Mouse (Mus musculus) heart, embryonic 16.5 days (tissue): Measurements from ENCODE around the gene Cdc25b. TPM values are rescaled to one million over a fixed set of nuclear protein-coding genes. Genes with fewer than 3 reads are reported as not detected.
A peak's percentile ranks its signal among the peaks of the same experiment; 100 is the strongest.

ENCODE experiments used
- ATAC-seq: fragments of 200-750 bp; cut with Nextera tagmentation; replicated peaks from 2 replicates; pipeline ENCODE4 v1.8.0; 2017; ENCODE audit warnings: moderate number of reproducible peaks; ENCODE audit not compliant: insufficient read depth, low FRiP score; ENCODE audit errors: extremely low read depth
- H3K27ac ChIP-seq: fragments of 300-500 bp; sonication (generic); 2 replicates; pipeline ENCODE4 v1.5.1; 2014; ENCODE audit warnings: mild to moderate bottlenecking, low read length, control low read depth, moderate library complexity
- H3K27me3 ChIP-seq: fragments of 300-500 bp; sonication (generic); 2 replicates; pipeline ENCODE4 v1.6.1; 2014; ENCODE audit warnings: low read length, mixed read lengths; ENCODE audit not compliant: control insufficient read depth, insufficient read depth
- H3K36me3 ChIP-seq: fragments of 300-500 bp; sonication (generic); 2 replicates; pipeline ENCODE4 v1.6.1; 2014; ENCODE audit not compliant: control insufficient read depth, insufficient read depth
- H3K4me1 ChIP-seq: fragments of 300-500 bp; sonication (generic); 2 replicates; pipeline ENCODE4 v1.6.1; 2014; ENCODE audit warnings: low read length, mixed read lengths; ENCODE audit not compliant: control insufficient read depth, insufficient read depth
- H3K4me2 ChIP-seq: fragments of 300-500 bp; sonication (generic); 2 replicates; pipeline ENCODE4 v1.6.1; 2014; ENCODE audit warnings: low read depth, mild to moderate bottlenecking, control low read depth, low read length
- H3K4me3 ChIP-seq: fragments of 300-500 bp; sonication (generic); 2 replicates; pipeline ENCODE4 v1.5.1; 2014; ENCODE audit warnings: mild to moderate bottlenecking, control low read depth, low read length
- H3K9ac ChIP-seq: fragments of 300-500 bp; sonication (generic); 2 replicates; pipeline ENCODE4 v1.6.1; 2014; ENCODE audit warnings: low read length, control low read depth
- H3K9me3 ChIP-seq: fragments of 300-500 bp; sonication (generic); replicated peaks from 2 replicates; pipeline ENCODE4 v1.6.1; 2016; ENCODE audit warnings: low read length; ENCODE audit not compliant: control insufficient read depth
- WGBS: fragments of 180-500 bp; shearing (Covaris S2); extraction: QIAGEN DNeasy Blood & Tissue Kit; methylation state at CpG from one replicate; pipeline ENCODE4 v1.1.7; 2014; 5-methylcytosine and 5-hydroxymethylcytosine counted together
- polyA plus RNA-seq: library from polyadenylated mRNA; unstranded; fragments of >200 nt; fragmentation: Nextera tagmentation; extraction: Ambion mirVana; gene quantifications from 2 replicates; pipeline ENCODE4 v1.2.1, GENCODE M21; 2015

Gene Cdc25b
- polyA plus RNA-seq, 1 experiment from 2014 or later = 55.8 TPM

DNA sequence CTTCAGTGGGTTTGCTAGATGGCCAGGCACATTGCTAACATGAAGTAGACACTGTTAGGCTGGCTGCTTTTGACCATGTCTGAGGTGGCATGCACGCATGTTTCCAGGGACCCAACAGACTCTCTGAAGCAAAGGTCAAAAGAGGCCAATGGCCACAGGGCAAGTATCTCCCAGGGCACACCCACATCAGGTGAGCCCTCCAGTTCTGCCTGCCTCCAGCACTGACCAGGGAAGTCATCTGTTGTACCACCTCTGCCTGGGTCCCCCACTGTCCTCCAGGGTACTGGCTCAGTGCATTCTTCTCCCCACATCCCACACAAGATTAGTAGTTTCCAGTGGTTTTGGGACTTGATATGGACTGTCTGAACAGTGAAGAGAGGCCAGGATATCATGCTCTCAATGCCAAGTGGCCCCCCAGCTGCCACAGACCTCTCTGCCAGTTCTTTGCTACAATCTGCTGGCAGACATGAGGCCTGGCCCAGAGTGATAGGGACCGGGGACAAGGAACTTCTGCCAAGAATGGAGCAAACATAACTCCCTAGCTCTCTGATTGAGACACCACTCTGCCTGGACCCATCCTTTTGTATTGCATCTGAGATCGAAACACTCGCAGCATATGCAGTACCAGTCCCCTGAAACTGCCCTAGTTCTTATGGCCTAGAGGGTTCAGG, 22.5 kb downstream of the Cdc25b start:
- H3K36me3 ChIP-seq = peaks cover 7% of the 10 kb centered on the region
- H3K4me2 ChIP-seq = peak overlapping the region; percentile 67
- H3K9ac ChIP-seq = peak overlapping the region; percentile 85
- no peak for ATAC-seq
- peak overlapping the region; percentile 71 for H3K4me3 ChIP-seq
- H3K4me1 ChIP-seq = peaks cover 26% of the 10 kb centered on the region
- no peaks in the 10 kb centered on the region for H3K27me3 ChIP-seq
- 69% methylated on average over 4 of the region's 4 CpGs for WGBS
- no peaks in the 10 kb centered on the region for H3K9me3 ChIP-seq
- peak overlapping the region; percentile 95 for H3K27ac ChIP-seq

GRCm38 (mm10) chr2:131209969-131210792, 23.4 kb downstream of the Cdc25b start:
- Histone ChIP-seq H3K9ac (peak overlapping the region; percentile 85), H3K4me2 (peak overlapping the region; percentile 71), H3K4me1 (peaks cover 17% of the 10 kb centered on the region), H3K4me3 (peak overlapping the region; percentile 71), H3K36me3 (peaks cover 10% of the 10 kb centered on the region), H3K9me3 (no peaks in the 10 kb centered on the region), H3K27ac (peak overlapping the region; percentile 95), H3K27me3 (no peaks in the 10 kb centered on the region)
- WGBS = under 1% methylated on average over 50 of the region's 50 CpGs
- ATAC-seq = peak; percentile 96

DNA sequence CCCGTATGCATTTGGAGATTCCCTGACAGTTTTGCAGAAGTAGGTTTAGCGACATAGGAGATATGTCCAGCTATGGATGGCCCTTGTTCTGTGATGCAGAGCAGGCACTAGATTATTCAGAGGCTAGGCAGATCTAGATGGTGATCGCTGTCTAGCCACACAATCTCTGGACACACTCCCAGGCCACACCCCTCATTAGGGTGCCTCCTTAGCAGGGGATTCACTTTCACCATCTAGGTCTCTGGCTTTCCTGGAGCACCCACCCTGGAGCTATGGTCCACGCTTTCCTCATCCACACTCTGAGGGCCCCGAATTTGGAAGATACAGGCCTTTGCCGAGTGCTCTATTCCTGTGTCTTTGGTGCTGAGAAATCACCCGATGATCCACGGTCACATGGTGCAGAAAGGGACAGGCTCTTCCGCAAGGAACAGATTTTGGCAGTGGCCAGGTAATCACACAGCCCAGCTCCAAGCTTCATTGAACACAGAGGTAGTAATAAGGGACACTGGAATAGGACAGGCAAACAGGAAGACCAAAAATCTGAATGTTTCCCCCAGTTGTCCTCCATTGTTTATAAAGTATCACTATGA, 24.4 kb downstream of the Cdc25b start:
- WGBS = 49% methylated on average over 9 of the region's 9 CpGs
- no peaks in the 10 kb centered on the region for H3K9me3 ChIP-seq
- peaks cover 21% of the 10 kb centered on the region for H3K4me1 ChIP-seq
- no peak for ATAC-seq
- peaks cover 10% of the 10 kb centered on the region for H3K36me3 ChIP-seq
- H3K4me3 ChIP-seq = peak overlapping the region; percentile 71
- H3K27ac ChIP-seq = peak overlapping the region; percentile 95
- H3K4me2 ChIP-seq = peak overlapping the region; percentile 71
- no peaks in the 10 kb centered on the region for H3K27me3 ChIP-seq
- peak overlapping the region; percentile 85 for H3K9ac ChIP-seq

DNA sequence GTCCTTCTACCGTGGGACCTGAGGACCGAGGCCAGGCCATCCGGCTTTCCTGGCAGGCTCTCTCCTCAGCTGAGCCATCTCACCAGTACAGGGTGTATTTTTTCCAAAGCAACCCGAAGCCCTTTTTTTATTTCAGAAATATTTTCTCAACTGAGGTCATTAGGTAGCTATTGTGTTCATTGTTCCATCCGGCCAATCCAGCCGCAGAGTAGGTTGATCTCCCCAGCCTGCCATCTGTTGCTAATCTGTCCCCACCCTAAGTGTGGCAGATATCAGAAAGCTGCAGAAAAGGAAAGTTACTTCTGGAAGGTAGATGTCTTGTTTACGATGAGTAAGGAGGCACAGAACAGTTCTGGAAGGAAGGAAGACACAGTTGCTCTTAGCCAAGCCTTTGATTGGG, 27.0 kb downstream of the Cdc25b start:
- H3K27ac ChIP-seq = 0 out of 2 replicates have a peak overlapping the region, but pooled peaks have one; percentile 9
- no peak overlapping the region for H3K4me3 ChIP-seq
- no peak overlapping the region for H3K9ac ChIP-seq
- 71% methylated on average over 7 of the region's 7 CpGs for WGBS
- H3K9me3 ChIP-seq = no peaks in the 10 kb centered on the region
- H3K4me1 ChIP-seq = peaks cover 25% of the 10 kb centered on the region
- peaks cover 10% of the 10 kb centered on the region for H3K36me3 ChIP-seq
- H3K27me3 ChIP-seq = no peaks in the 10 kb centered on the region
- ATAC-seq = no peak
- H3K4me2 ChIP-seq = no peak overlapping the region

DNA sequence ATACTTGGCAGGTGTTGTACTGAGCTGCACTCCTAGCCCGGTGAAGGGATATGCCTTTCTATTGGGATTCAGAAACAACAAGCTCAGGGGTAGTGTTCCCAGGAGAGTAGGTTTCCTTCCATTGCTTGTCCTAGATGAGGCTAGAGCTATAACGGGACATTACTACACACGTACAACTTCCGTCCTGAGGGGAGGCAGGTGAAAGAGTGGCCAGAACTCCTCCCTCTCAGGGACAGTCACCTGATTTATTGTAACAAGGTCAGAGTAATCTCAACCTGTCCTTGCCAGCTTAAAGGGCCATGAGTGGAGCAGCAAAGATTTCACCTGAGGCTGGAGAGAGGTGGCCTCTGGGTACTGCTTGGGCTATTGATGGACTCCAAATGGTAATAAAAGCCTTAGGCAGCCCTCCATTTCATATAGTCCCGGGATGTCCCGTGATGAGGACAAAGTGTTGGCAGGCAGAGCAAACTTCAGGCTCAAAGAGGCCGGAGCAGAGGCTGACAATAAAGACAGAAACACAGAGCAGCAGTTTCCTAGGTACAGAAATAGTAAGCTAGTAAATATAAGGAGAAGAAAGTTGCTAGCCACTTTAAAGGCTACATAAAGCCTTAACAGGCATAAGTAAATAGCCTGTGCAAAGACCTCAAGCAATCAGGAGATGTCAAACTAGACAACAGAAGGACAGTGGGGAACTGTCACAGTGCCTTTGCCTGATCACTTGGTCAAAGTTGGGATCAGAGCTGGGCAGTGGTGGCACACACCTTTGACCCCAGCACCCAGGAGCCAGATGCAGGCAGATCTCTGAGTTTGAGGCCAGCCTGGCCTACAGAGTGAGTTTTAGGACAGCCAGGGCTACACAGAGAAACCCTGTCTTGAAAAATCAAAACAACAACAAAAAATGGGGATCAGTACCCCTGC, 29.5 kb downstream of the Cdc25b start:
- peak; percentile 26; the same call in 1 of the 2 replicates for ATAC-seq
- Histone ChIP-seq H3K36me3 (peaks cover 10% of the 10 kb centered on the region), H3K9ac (no peak overlapping the region), H3K9me3 (no peaks in the 10 kb centered on the region), H3K4me1 (peaks cover 17% of the 10 kb centered on the region), H3K27ac (peak overlapping the region; percentile 36), H3K4me2 (no peak overlapping the region), H3K27me3 (no peaks in the 10 kb centered on the region), H3K4me3 (no peak overlapping the region)
- 54% methylated on average over 7 of the region's 7 CpGs for WGBS

- Histone ChIP-seq H3K9ac (no peak overlapping the region), H3K4me3 (no peak overlapping the region), H3K27me3 (no peaks in the 10 kb centered on the region), H3K27ac (no peak overlapping the region), H3K36me3 (no peaks in the 10 kb centered on the region), H3K4me2 (no peak overlapping the region), H3K9me3 (no peaks in the 10 kb centered on the region), H3K4me1 (peaks cover 10% of the 10 kb centered on the region)
- 46% methylated on average over 4 of the region's 4 CpGs for WGBS
- no peak for ATAC-seq
Measured at GRCm38 (mm10) chr2:131220030-131220429, 33.3 kb downstream of the Cdc25b start.

DNA sequence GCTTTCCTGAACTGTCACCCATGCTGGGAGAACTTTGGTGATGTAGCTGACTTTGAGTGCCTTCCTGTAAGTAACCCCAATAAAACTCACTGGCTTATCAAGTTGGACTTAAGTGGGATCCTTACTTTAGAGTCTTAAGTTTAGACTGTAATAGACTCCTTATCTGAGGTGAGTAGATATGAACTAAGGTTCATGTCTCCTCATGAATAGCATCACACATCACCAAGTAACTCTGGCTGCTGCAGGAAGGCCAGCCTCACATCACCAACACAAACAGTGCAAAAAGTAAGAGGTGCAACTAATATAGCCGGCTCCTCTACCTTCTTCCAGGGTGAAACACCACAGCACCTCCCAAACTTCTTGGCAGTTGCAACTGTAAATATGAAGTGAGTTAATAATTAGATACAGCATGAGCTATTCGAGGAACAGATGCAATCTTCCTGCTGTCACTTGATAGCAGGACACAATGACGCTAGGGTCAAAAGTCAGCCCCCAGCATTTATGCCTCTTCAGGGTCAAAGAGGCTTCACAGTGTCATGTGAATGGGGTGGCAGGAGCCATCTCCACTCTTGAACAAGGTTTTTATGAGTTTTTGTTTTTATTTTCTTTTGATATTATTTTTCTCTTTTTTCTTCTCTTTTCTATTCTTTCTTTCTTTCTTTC, 35.2 kb downstream of the Cdc25b start:
- WGBS = 52% methylated on average over 3 of the region's 3 CpGs
- ATAC-seq = no peak
- Histone ChIP-seq H3K4me3 (no peak overlapping the region), H3K36me3 (no peaks in the 10 kb centered on the region), H3K27me3 (no peaks in the 10 kb centered on the region), H3K4me2 (no peak overlapping the region), H3K4me1 (no peaks in the 10 kb centered on the region), H3K27ac (no peak overlapping the region), H3K9me3 (no peaks in the 10 kb centered on the region), H3K9ac (no peak overlapping the region)

DNA sequence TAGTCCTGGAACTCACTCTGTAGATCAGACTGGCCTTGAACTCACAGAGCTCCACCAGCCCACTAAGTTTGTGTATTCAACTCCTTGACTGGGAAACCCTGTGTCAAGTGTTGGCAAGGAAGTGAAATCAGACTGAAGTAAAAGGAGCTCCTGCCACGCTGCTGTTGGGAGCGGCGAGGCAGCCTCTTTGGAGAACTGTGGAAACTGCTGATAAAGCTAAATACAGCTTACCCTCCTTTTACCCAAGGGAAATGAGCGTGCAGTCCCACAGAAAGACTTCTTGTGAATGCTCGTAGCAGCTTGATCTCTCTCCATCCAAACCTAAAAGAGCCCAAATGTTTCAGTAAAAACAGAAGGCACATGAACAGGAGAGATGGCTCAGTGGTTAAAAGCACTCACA, 35.8 kb downstream of the Cdc25b start:
- Histone ChIP-seq H3K4me2 (no peak overlapping the region), H3K27me3 (no peaks in the 10 kb centered on the region), H3K9ac (no peak overlapping the region), H3K4me3 (no peak overlapping the region), H3K4me1 (no peaks in the 10 kb centered on the region), H3K27ac (no peak overlapping the region), H3K9me3 (no peaks in the 10 kb centered on the region), H3K36me3 (no peaks in the 10 kb centered on the region)
- ATAC-seq = no peak
- WGBS = 17% methylated on average over 5 of the region's 5 CpGs
